Mouse (Mus musculus) layer of hippocampus, postnatal 10 days (tissue): ENCODE data around the gene P4ha2. TPM values are rescaled to one million over a fixed set of nuclear protein-coding genes. Genes with fewer than 3 reads are reported as not detected.

Experiments
- DNase-seq, 2 experiments: peaks; one replicate each; pipeline ENCODE4 v3.0.0; 2021; ENCODE audit warnings: low spot score in 2 of 2
- total RNA-seq, 2 experiments: library from RNA; stranded (reverse); gene quantifications; 2 replicates each; pipeline ENCODE4 v1.2.3; 2021

P4ha2 gene
- total RNA-seq, 2 experiments from 2014 or later = 17.2 to 19.9 TPM

DNA sequence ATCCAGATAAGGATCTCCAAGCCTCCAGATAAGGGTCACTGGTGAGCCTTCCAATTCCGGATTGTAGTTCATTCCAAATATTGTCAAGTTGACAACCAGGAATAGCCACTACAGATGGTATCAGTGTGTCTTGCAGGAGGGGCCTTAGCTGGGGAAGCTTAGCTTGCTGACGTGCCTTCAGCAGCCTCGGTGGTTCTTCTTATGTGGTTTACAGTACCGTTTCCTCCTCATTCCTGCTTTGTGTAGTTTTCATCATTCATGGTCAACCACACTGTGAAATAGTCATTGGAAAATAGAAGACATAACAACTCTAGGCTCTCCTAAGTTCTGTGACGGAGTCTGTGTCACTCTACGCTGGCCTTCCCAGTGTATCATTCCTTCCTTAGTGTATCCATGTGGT is 5.1 kb downstream of the P4ha2 start:
- DNase-seq = no peak

DNA sequence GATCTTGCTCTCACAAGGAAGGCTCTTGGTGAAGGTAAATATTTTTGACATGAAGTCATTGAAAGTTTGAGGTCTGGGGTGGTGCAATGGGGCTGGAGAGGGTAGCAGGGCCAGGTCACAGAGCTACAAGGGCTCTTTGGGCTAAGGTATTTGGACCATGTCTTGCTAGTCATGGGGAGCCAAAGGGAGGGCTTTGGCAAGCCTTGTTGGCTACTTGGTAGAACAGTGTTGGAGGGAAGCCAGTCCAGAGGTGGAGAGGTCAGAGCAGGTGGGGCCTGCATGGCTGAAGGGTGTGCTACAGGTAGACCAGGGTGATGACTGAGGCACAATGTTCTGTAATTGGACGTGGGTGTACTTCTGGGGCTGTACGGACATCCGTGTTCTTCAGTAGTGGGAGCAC is 6.8 kb downstream of the P4ha2 start:
- DNase-seq = no peak

DNA sequence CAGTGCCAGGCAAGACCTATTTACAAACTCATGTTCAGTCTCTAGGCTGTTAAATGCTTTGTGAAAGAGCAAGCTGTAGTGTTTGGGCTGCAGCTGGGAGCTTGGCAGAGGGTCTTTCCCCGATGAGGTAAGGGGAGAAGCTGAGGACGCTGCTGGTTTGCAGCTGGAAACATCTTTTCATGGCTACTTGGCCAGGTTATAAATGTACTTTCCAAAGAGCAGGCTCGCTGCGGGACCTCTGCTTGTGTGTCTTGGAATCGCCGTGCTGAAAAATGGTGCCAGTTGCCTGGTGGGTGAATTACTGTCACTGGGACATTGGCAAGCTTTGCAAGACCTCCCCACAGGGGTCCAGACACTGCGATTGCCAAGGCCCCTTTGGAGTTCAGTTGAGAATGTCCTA is 7.3 kb downstream of the P4ha2 start:
- DNase-seq = peak in 1 of 2 experiments; percentile 32

DNA sequence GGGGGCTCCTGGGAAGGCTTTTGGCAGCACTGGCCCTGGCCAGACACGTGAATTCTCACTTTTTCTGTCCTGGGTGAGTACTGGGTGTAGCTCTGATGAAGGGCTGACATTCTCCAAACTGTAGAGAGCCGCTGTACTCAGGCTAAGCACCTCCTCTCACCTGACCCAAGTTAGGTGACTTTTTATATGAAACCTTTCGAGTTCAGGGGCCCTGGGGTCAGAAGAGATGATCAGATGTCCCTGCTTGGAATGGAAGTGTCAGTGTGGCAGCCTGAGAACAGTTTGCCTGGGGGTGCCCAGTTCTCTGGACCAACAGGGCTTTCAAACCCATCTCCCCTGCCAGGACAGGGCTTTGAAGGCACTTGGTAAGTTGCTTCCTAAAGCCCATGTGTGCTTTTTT is 8.2 kb downstream of the P4ha2 start:
- no peak for DNase-seq

DNA sequence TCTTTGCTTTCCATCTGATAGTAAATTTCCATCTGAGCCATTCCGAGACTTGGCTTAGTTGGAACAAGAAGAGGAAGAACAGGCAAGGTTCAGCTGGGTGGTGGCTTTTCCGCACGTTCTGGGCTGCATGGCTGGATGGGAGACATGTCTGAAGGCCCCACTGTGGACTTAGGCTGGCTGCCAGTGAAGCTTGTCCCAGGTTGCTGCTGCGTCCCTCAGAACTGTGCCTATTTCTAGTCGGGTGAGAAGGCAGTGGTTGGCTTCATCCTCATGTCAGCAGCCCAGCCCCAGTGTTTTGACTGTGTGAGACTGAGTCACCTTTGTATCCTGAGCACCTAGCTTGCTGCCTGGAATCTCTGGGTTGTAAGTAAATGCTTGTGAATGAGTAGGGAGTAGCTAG is 9.0 kb downstream of the P4ha2 start:
- no peak for DNase-seq

DNA sequence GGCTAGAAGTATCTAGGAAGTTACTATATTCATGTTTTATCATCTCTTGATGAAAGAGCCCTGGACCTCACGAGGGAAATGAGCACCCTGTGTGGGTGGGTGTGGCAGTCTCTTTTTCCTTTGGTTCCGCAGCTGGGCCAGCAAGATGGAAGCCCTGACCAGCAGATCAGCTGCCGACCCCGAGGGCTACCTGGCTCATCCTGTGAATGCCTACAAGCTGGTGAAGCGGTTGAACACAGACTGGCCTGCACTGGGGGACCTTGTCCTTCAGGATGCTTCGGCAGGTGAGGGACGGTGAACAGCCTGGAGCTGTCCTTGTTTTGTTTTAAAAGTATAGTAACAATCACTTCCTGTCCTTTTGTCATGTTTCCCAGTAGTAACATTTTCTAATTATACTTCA is 11.4 kb downstream of the P4ha2 start:
- no peak for DNase-seq

DNA sequence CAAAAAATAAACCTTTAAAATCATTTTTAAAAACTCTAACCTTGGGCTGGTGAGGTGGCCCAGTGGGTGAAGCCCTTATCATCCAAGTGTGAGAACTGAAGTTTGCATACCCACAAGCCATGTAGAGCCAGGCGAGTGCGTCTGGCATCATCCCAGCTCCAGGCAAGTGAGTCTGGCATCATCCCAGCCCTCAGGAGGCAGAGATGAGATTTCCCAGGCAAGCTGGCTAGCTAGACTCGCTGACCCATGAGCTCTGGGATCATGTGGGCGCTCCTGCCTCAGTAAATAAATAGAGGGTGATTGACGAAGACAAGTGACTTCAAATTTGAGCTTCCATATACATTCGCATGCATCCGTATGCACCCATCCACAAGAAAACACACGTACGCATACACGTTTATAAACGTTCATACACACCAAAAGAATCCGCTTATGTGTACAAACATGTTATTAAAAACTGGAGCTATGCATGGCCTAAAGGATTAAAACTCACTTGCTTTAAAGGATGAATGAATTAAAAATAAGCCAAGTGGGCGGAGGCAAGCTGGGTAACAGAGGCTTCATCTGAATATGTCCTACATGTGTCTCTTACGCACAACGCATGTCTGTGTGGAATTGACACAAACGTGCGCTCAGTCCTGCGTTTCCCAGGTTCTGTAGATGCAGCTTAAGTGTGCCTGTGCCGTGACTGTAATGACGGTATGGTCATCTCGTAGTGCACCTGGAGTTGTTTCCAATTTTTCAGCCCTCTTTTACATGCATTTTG is 12.3 kb downstream of the P4ha2 start:
- peak in 1 of 2 experiments; percentile 53 for DNase-seq

DNA sequence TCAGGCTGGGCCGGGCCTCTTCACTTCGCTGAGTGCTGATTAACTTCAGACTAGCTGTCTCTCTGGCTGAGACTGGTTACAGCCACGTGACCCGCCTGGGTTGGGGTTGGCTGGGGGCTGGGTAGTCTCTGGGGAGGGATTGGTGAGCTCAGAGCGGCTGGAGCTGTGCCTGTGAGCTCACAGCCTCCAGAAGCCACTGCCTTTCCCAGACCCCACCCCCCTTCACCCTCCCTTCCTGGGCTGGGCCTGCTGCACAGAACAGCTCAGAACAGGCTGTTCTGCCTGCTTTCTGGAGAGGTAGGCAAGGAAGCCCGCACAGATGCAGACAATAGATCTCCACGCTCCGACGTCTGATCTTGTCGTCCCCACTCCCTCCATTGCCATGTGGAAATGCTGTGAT is 13.0 kb downstream of the P4ha2 start:
- peak; percentile 85 to 86 for DNase-seq

DNA sequence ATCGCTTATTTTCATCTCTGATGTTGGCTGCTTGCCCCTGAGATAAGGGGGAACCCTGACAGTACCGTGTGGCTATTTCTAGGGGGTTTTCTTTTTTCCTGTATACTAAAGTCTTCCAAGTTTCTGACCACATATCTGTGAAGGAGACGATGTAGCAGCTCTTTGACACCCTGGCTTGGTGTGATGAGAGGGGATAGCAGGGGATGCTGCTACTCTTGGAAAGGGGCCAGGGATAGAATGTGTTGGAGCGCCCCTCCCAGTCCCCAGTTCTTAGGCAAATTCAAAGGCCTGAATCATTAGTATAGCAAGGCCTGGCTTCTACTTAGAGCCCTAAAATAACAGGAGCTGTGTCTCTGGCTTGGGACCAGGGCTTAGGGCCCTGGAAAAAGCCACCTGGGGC is 13.5 kb downstream of the P4ha2 start:
- no peak for DNase-seq

DNA sequence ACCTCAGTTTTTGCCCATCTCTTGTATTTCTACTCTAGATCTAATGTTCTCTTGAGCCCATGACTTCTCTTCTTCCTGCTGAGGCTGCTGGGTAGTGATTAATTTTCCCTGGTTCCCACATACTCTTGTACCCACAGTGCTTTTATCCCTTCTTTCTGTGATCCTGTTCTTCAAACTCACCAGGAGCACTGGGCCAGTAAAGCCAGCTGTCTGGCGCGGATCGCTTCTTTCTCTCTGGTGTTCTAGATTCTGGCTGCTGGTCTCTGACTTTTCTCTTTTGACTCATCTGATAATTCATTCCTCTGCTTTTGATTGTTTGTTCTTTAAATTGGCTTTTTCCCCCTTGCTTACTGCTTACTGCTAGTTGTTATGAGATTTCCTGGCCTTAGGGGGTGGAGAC is 14.9 kb downstream of the P4ha2 start:
- no peak for DNase-seq

DNA sequence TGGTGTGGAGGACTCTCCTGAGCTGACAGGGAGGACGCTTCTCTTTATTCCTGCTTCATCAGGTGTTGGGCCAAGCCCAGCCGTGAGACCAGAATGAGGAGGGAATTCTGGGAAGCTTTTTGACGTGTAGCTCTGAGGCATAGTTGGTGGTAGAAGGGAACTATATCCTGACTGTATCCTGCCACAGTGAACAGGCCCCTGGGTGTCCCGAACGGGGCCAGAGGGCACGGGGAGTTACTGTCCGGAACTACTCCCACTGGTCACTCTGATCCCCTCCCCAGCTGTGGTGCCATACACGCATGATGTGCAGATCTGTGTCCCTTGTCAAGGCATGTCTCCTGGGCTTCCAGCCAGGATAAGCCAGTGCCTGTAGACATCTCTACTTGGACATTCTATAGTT is 15.4 kb downstream of the P4ha2 start:
- no peak for DNase-seq

DNA sequence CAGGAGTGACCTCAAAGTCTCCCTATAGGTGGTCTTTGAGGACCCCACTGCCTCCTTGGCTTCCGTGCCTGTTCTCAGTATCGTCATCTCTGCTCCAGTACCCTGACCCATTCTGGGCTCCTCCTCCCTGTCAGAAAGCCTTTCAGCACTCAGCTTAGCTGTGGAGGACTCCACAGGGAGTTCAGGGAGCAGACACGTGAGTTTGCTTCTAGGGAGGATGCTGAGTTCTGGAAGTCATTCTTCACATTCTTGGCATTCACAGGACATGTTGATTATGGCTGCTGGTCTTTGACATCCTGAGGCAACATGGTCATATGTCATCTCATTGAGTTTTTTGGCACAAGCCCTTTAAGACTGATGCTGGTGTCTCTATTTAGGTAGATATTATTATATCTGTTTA is 16.0 kb downstream of the P4ha2 start:
- no peak for DNase-seq

DNA sequence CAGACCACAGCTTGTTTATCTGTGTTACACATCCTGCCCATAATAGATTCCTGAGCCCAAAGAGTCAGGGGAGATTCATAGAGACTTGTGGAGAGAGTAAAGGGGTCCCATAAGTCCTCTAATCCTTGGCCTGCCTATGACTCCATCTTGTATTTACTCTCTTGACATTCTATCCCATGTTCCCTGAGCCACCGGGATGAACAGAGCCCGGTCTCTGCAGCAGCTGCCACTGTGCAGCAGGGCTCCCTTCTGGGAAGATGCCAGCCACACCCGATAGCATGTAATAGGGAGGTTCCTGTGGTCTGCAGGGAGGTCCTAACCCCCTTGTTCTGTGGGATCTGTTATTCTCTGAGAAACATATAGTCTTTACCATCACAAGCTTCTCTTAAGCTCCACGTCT is 16.5 kb downstream of the P4ha2 start:
- no peak for DNase-seq

DNA sequence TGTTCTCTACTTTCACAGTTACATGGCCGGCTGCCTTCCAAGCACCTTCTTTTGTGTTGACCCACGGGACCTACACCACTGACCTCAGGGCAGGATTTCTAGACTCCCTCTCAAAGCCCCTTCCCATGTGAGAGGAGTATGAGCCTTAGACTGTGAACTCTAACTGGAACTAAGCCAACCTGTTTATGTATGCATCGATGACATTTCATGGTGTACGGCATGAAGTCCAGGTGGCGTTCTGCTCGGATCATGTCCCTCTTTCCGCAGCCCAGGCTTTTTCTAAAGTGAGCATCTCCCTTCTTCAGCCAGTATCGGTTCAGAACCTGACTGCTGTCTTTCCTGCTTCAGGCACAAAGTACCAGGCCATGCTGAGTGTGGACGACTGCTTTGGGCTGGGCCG is 17.2 kb downstream of the P4ha2 start:
- DNase-seq = no peak

DNA sequence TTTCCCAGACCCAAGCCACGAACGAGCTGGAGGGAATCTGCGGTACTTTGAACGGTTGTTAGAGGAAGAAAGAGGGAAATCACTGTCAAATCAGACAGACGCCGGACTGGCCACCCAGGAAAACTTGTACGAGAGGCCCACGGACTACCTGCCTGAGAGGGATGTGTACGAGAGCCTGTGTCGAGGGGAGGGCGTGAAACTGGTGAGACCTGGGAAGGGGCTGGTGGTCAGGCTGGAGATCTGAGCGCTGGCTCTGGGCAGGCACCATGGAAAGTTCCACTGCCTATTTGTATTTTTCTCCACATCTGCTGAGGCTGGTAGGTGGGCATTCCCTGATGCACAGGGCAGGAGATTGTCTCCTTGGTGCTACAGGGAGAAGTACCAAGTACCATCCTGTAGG is 19.2 kb downstream of the P4ha2 start:
- DNase-seq = no peak

DNA sequence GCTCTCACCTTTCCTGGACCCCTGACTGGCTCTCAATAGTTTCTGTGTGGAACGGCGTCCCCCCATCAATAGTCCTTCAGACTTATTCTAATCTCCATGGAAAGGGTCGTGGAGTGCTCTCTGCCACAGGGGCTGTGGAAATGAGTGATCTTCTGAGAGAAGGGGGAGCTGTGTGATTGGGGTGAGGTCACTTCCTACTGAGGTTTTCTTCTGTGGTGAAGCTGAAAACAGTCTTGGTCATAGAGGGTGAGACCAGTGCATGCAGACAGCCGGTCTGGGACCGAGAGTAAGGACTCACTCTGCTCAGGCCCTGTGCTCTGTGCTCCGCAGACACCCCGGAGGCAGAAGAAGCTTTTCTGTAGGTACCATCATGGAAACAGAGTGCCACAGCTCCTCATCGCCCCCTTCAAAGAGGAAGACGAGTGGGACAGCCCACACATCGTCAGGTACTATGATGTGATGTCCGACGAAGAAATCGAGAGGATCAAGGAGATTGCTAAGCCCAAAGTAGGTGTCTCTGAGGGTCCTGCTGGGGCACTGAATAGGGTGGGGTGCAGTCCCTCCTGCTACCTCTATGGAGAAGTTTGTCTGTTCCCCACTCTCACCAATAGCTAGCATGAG is 20.0 kb downstream of the P4ha2 start:
- DNase-seq = no peak

DNA sequence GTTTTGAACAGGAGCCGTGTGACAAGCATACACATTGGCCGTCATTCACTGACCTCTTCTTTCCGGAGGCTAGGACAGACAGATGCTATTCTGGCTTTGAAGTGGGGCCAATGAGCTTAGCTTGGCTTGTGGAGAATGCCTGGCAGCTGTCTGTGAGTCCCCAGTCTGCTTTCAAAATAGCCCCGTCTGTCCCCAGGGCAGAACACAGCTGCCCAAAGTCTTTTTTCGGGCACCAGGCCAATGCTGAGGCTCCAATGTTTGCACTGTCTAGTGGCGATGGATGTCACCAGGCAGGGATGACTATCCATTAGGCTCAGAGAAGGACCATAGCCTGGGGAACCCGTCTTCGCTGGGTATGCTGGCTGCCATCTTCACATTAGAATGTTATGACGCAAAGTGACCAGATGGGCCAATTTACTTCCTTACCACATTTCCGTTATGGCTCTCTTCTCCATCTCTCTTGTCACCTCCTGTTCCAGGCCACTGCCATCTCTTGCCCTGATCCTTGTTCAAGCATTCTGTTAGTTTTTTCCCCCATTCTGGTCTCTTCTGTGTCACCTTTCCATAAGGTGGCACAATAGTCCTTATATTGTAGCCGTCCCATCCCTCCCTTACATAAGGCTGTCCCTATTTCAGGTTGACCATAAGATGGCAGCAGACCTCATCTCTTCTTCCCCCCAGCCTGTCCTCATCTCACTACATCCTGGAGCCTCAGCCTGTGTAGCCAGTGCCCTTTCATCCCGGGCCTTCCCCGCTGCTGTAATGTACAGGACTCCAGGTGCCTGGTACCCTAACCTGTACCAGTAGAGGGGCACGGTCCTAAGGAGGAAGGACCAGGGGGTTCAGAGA is 22.7 kb downstream of the P4ha2 start:
- DNase-seq = peak; percentile 85

DNA sequence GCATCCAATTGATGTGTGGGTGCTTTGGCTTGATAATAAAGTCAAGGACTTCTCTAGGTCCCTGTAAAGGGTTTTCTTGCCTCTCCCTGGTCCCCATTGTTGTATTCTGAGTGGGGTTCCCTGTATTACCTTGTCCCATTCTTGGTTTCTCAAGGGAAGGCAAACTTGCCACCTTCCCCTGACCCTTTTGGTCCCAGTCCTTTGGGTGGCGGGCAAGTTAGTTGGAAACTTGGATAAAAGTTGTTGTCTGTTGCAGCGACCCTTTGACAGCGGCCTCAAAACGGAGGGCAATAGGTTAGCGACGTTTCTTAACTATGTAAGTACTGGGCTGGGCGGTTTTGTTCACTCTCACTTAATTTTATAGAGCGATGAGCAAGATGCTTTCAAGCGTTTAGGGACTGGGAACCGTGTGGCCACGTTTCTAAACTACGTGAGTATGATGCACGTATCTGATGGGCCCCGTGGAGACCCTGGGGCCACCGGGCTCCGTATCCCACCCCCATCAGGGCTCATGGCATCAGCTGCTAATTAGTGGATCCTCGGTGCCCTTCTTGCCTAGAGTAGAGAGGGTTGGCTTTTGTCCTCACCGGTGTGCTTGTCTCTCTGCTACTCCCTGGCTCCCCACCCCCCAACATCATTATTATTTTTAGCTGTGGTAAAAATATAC is 26.2 kb downstream of the P4ha2 start:
- no peak for DNase-seq

DNA sequence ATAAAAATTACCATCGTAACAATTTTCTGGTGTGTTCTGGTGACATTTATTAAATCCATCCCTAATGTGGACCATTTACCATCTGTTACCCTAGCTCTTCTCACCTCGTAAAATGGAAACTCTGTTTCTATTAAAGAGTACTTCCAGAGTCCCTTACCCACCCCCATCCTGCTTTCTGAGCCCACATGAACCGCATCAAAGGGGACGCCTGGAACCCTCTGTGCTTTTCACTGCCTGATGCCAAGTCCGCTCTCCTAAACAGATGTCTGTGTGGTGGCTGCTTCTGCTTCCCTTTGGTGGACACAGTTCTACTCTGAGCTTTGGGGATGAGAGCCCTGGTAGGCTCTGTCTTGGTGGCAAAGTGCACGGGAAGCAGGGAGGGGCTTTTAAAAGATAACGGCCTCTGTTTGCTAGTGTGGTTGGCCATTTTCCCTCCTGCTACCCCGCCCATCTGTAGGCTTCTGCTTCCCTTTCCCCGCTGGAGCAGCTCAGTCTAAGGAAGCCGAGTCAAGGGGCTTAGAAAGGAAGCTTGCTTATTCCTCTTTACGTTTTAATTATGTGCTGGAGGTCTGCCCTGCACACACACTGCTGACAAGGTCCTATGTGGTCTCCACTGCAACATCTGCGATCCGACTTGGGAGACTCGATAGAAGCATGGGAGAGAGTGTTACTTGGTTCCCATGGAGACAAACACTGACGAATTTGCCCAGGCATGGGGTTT is 26.9 kb downstream of the P4ha2 start:
- no peak for DNase-seq

DNA sequence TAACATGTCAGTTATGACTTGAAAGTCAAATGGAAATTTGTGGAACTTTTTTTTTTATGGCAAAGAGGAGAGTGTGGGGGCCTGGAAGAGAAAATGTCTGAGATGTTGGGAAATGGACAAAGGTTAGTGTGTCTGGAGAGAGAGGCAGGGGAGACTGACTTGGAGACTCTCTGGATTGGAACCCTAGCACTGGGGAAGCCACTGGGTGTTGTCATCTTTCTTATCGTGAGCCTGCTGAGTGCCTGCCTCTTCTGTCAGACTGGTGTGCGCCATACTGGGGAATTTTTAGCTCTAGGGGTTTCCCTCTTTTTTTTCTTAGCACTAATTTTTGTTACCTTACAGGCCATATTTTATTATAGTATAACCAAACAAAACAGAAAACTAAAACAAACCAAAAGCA is 27.5 kb downstream of the P4ha2 start:
- DNase-seq = no peak

DNA sequence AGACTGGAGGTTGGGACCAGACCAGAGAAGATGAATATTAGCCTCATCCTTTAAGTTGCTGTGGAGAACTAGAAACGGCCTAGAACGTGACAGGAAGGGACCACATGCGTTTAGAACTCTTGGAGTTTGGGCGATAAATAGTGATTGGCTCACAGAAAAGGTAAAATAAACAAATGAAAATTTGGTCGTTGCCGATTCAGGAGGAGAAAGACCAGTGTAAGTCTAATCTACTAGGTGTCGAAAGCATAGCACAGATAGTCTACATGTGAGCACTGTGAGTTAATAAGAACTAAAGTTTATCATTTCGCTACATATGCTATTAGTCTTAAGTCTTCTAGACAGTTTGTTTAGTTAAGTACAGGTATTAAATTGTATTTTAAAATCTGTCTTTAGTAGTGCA is 30.1 kb downstream of the P4ha2 start:
- no peak for DNase-seq
